Mouse (Mus musculus): Measurements from ENCODE around the gene Stk40.
A peak's percentile ranks its signal among the peaks of the same experiment; 100 is the strongest.
"Not testable (repeated sequence)": the region's sequence is repeated elsewhere in the genome, so short reads cannot be mapped to it uniquely, and the experiment has no call there.

Stk40 gene

GRCm38 (mm10) chr4:126103590-126104068, at the start of gene Stk40:
TSS of gene Stk40 (plus strand) at chr4:126103957.
- DNase-seq (ENCODE audit: low spot score), result peak; percentile 98

- no peak for DNase-seq (ENCODE audit: low spot score)
These were observed 46.3 kb upstream of the Stk40 start for GRCm38 (mm10) chr4:126057207-126058133.

- peak; percentile 90 for DNase-seq (ENCODE audit: low spot score)
These were observed 45.4 kb upstream of the Stk40 start, which contains the start of gene Oscp1 for GRCm38 (mm10) chr4:126058134-126058996. TSS of gene Oscp1 (plus strand) at chr4:126058565.

- no peak for DNase-seq (ENCODE audit: low spot score)
These were observed 44.8 kb upstream of the Stk40 start for GRCm38 (mm10) chr4:126058997-126059362.

GRCm38 (mm10) chr4:126062856-126063255, 40.9 kb upstream of the Stk40 start:
- peak; percentile 52 for DNase-seq (ENCODE audit: low spot score)

GRCm38 (mm10) chr4:126065241-126065640, 38.5 kb upstream of the Stk40 start:
- peak; percentile 40 for DNase-seq (ENCODE audit: low spot score)

GRCm38 (mm10) chr4:126067401-126068077, 36.2 kb upstream of the Stk40 start:
- peak; percentile 42 for DNase-seq (ENCODE audit: low spot score)

- DNase-seq (ENCODE audit: low spot score), result no peak
These were observed 34.9 kb upstream of the Stk40 start for GRCm38 (mm10) chr4:126068842-126069241.

GRCm38 (mm10) chr4:126077833-126078232, 25.9 kb upstream of the Stk40 start:
- DNase-seq (ENCODE audit: low spot score), result no peak

- peak; percentile 51 for DNase-seq (ENCODE audit: low spot score)
These were observed 24.5 kb upstream of the Stk40 start for GRCm38 (mm10) chr4:126079266-126079665.

- no peak for DNase-seq (ENCODE audit: low spot score)
These were observed 22.2 kb upstream of the Stk40 start for GRCm38 (mm10) chr4:126081601-126082000.

- DNase-seq (ENCODE audit: low spot score), result no peak
These were observed 20.7 kb upstream of the Stk40 start for GRCm38 (mm10) chr4:126083021-126083420.

- no peak for DNase-seq (ENCODE audit: low spot score)
These were observed 19.4 kb upstream of the Stk40 start for GRCm38 (mm10) chr4:126084382-126084781.

GRCm38 (mm10) chr4:126085996-126086576, 17.7 kb upstream of the Stk40 start:
- DNase-seq (ENCODE audit: low spot score), result peak; percentile 88

- DNase-seq (ENCODE audit: low spot score), result no peak
These were observed 13.5 kb upstream of the Stk40 start for GRCm38 (mm10) chr4:126090101-126090847.

GRCm38 (mm10) chr4:126090848-126091124, 13.0 kb upstream of the Stk40 start:
- DNase-seq (ENCODE audit: low spot score), result no peak

- DNase-seq (ENCODE audit: low spot score), result no peak
These were observed 11.9 kb upstream of the Stk40 start for GRCm38 (mm10) chr4:126091873-126092272.

- not testable (repeated sequence) for DNase-seq (ENCODE audit: low spot score)
These were observed 7.9 kb upstream of the Stk40 start for GRCm38 (mm10) chr4:126095622-126096430.

GRCm38 (mm10) chr4:126096464-126097111, 7.2 kb upstream of the Stk40 start, which contains the start of gene Lsm10:
TSS of gene Lsm10 (plus strand) at chr4:126096623.
- DNase-seq (ENCODE audit: low spot score), result peak; percentile 93
